Mouse (Mus musculus): Measurements from ENCODE around the gene Gucd1. TPM values are rescaled to one million over a fixed set of nuclear protein-coding genes. Genes with fewer than 3 reads are reported as not detected.
"Not testable (repeated sequence)": the region's sequence is repeated elsewhere in the genome, so short reads cannot be mapped to it uniquely, and the experiment has no call there.

The Gucd1 gene
- polyA plus RNA-seq, 1 experiment = 87.2 TPM

- no peak for TF ChIP-seq CTCF (IDR thresholded peaks at IDR 0.05; ENCODE audit: extremely low read depth, insufficient read depth, insufficient read length, insufficient replicate concordance)
- no peak for TF ChIP-seq POLR2A (IDR thresholded peaks at IDR 0.05; ENCODE audit: low read depth, low read length)
- no peak overlapping the region for H3K4me3 ChIP-seq (ENCODE audit: extremely low read depth, insufficient read depth, insufficient read length)
- DNase-seq (ENCODE audit: low read depth in 1 of 2, low spot score in 2 of 2) = no peak
- H3K4me1 ChIP-seq (ENCODE audit: control insufficient read depth, insufficient read depth, insufficient read length) = no peaks in the 10 kb centered on the region
- no peaks in the 10 kb centered on the region for H3K27me3 ChIP-seq (ENCODE audit: control insufficient read depth, insufficient read depth, low read length)
- peak overlapping the region; percentile 14; the same call in 1 of the 2 replicates for H3K27ac ChIP-seq (ENCODE audit: insufficient read depth, low read length)
- H3K36me3 ChIP-seq (ENCODE audit: control insufficient read depth, insufficient read depth, low read length) = peaks cover 35% of the 10 kb centered on the region
- 53% methylated on average over 3 of the region's 3 CpGs for WGBS
Observed at GRCm38 (mm10) chr10:75505130-75505495, 12.7 kb downstream of the Gucd1 start.

DNA sequence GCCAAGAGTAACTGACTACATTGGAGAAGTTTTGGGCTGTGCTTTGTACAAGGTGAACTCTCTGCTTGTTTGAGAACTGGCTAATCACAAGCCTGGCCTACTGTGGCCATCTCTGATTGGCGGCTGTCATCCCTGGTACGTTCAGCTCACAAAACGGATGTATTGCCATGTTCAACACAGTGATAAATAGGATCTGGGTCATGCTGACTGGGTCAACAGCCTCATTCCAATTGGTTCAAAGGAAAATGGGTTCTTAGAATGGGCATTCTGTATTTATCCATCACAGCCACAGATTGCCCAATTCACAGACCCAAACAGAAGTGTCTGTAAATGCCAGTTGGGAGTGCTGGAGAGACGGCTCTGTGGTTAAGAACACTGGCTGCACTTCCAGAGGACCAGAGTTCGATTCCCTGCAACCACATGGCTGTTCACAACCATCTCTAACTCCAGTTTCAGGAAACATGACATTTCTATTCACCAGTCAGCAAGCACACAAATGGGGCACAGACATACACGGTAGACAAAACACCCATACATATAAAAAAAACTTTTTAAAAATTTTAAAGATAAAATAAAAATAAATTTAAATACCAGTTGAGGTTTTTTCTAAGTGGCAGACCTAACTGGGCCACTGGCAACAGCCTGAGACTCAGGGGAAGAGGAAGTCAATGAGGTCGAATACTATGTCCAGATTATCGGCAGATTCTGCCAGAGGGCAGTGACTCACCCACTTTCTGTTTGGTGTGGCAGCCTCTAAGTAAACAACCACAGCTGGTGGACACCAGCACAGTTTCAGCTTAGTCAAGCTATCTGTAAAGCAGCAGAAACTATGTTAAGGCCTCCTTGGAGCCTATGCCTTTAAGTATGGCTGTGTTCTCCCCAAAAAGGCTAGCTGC lies 13.3 kb downstream of the Gucd1 start:
- no peak for DNase-seq (ENCODE audit: low read depth in 1 of 2, low spot score in 2 of 2)
- H3K36me3 ChIP-seq (ENCODE audit: control insufficient read depth, insufficient read depth, low read length) = peaks cover 29% of the 10 kb centered on the region
- H3K4me1 ChIP-seq (ENCODE audit: control insufficient read depth, insufficient read depth, insufficient read length) = no peaks in the 10 kb centered on the region
- H3K27me3 ChIP-seq (ENCODE audit: control insufficient read depth, insufficient read depth, low read length) = no peaks in the 10 kb centered on the region
- peak overlapping the region; percentile 14; the same call in 1 of the 2 replicates for H3K27ac ChIP-seq (ENCODE audit: insufficient read depth, low read length)
- no peak for TF ChIP-seq CTCF (IDR thresholded peaks at IDR 0.05; ENCODE audit: extremely low read depth, insufficient read depth, insufficient read length, insufficient replicate concordance)
- TF ChIP-seq POLR2A (IDR thresholded peaks at IDR 0.05; ENCODE audit: low read depth, low read length) = no peak
- 62% methylated on average over 8 of the region's 8 CpGs for WGBS
- H3K4me3 ChIP-seq (ENCODE audit: extremely low read depth, insufficient read depth, insufficient read length) = no peak overlapping the region

DNA sequence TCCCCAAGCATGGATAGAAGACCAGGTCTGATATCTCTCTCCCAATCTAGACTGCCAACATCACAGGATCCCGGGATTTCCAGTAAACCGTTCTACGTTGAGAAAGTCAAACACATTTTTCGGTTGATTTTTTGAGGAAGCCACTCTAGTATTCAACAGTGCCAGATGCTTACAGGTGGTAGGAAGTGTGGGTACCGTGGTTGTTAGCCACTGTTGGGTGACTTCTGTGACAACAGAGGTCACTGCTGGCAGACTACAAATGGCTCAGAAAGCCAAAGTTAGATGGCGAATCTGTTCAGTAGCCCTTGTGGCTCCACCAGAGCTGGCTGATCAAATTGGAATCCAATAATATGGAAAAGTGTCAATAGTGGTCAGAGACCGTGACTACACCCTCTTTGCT lies 14.1 kb downstream of the Gucd1 start:
- no peaks in the 10 kb centered on the region for H3K27me3 ChIP-seq (ENCODE audit: control insufficient read depth, insufficient read depth, low read length)
- H3K4me1 ChIP-seq (ENCODE audit: control insufficient read depth, insufficient read depth, insufficient read length) = no peaks in the 10 kb centered on the region
- no peak for DNase-seq (ENCODE audit: low read depth in 1 of 2, low spot score in 2 of 2)
- no peak overlapping the region for H3K27ac ChIP-seq (ENCODE audit: insufficient read depth, low read length)
- WGBS = 35% methylated on average over 7 of the region's 7 CpGs
- TF ChIP-seq CTCF (IDR thresholded peaks at IDR 0.05; ENCODE audit: extremely low read depth, insufficient read depth, insufficient read length, insufficient replicate concordance) = no peak
- H3K4me3 ChIP-seq (ENCODE audit: extremely low read depth, insufficient read depth, insufficient read length) = no peak overlapping the region
- peaks cover 21% of the 10 kb centered on the region for H3K36me3 ChIP-seq (ENCODE audit: control insufficient read depth, insufficient read depth, low read length)

GRCm38 (mm10) chr10:75501641-75502040 lies 16.1 kb downstream of the Gucd1 start:
- no peak overlapping the region for H3K4me3 ChIP-seq (ENCODE audit: extremely low read depth, insufficient read depth, insufficient read length)
- H3K36me3 ChIP-seq (ENCODE audit: control insufficient read depth, insufficient read depth, low read length) = peaks cover 4% of the 10 kb centered on the region
- TF ChIP-seq POLR2A (IDR thresholded peaks at IDR 0.05; ENCODE audit: low read depth, low read length) = no peak
- TF ChIP-seq CTCF (IDR thresholded peaks at IDR 0.05; ENCODE audit: extremely low read depth, insufficient read depth, insufficient read length, insufficient replicate concordance) = no peak
- no peak for DNase-seq (ENCODE audit: low read depth in 1 of 2, low spot score in 2 of 2)
- no peak overlapping the region for H3K27ac ChIP-seq (ENCODE audit: insufficient read depth, low read length)
- whole genome bisulfite sequencing = 95% methylated on average over 1 of the region's 1 CpGs
- no peaks in the 10 kb centered on the region for H3K27me3 ChIP-seq (ENCODE audit: control insufficient read depth, insufficient read depth, low read length)
- no peaks in the 10 kb centered on the region for H3K4me1 ChIP-seq (ENCODE audit: control insufficient read depth, insufficient read depth, insufficient read length)

GRCm38 (mm10) chr10:75500345-75500744 lies 17.4 kb downstream of the Gucd1 start:
- TF ChIP-seq POLR2A (IDR thresholded peaks at IDR 0.05; ENCODE audit: low read depth, low read length) = no peak
- no peak for TF ChIP-seq CTCF (IDR thresholded peaks at IDR 0.05; ENCODE audit: extremely low read depth, insufficient read depth, insufficient read length, insufficient replicate concordance)

DNA sequence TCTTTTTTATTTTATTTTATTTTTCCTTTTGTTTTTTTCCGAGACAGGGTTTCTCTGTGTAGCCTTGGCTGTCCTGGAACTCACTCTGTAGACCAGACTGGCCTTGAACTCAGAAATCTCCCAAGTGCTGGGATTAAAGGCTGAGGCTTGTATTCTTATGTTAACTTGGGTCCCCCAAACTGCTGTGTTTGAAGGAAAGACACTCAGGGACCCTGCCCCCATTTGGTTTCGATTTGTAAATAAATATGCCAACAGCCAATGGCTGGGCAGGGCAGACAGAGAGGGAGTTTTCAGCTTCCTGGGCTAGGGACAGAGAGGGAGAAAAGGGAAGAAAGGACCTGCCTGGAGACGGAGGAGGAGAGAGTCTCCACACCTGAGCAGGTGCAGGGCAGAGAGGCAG lies 18.0 kb downstream of the Gucd1 start:
- no peak for DNase-seq (ENCODE audit: low read depth in 1 of 2, low spot score in 2 of 2)
- TF ChIP-seq CTCF (IDR thresholded peaks at IDR 0.05; ENCODE audit: extremely low read depth, insufficient read depth, insufficient read length, insufficient replicate concordance) (no peak), POLR2A (IDR thresholded peaks at IDR 0.05; ENCODE audit: low read depth, low read length) (no peak)
- Histone ChIP-seq H3K4me1 (ENCODE audit: control insufficient read depth, insufficient read depth, insufficient read length) (no peaks in the 10 kb centered on the region), H3K4me3 (ENCODE audit: extremely low read depth, insufficient read depth, insufficient read length) (no peak overlapping the region), H3K27ac (ENCODE audit: insufficient read depth, low read length) (no peak overlapping the region), H3K27me3 (ENCODE audit: control insufficient read depth, insufficient read depth, low read length) (no peaks in the 10 kb centered on the region), H3K36me3 (ENCODE audit: control insufficient read depth, insufficient read depth, low read length) (peaks cover 1% of the 10 kb centered on the region)
- 72% methylated on average over 3 of the region's 3 CpGs for WGBS

More at GRCm38 (mm10) chr10:75500345-75500744, 17.4 kb downstream of the Gucd1 start:
- Histone ChIP-seq H3K4me1 (ENCODE audit: control insufficient read depth, insufficient read depth, insufficient read length) (no peaks in the 10 kb centered on the region), H3K36me3 (ENCODE audit: control insufficient read depth, insufficient read depth, low read length) (peaks cover 1% of the 10 kb centered on the region), H3K4me3 (ENCODE audit: extremely low read depth, insufficient read depth, insufficient read length) (no peak overlapping the region), H3K27ac (ENCODE audit: insufficient read depth, low read length) (no peak overlapping the region), H3K27me3 (ENCODE audit: control insufficient read depth, insufficient read depth, low read length) (no peaks in the 10 kb centered on the region)
- 86% methylated on average over 7 of the region's 7 CpGs for WGBS
- no peak for DNase-seq (ENCODE audit: low read depth in 1 of 2, low spot score in 2 of 2)

DNA sequence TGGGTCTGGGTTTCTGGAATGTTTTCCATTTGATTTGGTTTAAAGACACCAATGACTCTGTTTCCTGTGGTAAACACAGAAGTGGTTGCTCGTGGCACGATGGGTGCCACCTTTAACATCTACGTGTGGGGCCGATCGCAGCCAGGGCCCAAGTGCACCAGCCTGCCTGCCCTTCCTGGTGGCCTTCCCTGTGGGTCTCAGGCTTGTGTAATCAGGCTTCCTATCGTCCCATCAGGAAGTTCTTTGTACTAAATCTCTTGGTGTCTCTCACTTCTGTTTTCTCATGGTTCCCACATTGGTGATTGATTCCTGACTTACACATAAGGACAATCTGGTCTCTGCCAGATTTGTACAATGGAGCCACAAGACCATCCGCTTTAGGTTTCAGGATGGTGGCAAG lies 18.6 kb downstream of the Gucd1 start:
- not testable (repeated sequence) for H3K27ac ChIP-seq (ENCODE audit: insufficient read depth, low read length); H3K4me3 ChIP-seq (ENCODE audit: extremely low read depth, insufficient read depth, insufficient read length); H3K36me3 ChIP-seq (ENCODE audit: control insufficient read depth, insufficient read depth, low read length); H3K27me3 ChIP-seq (ENCODE audit: control insufficient read depth, insufficient read depth, low read length); DNase-seq (ENCODE audit: low read depth in 1 of 2, low spot score in 2 of 2); H3K4me1 ChIP-seq (ENCODE audit: control insufficient read depth, insufficient read depth, insufficient read length)
- 70% methylated on average over 7 of the region's 7 CpGs for WGBS
